Mouse (Mus musculus) thymus, adult 2 months (tissue): ENCODE results near the gene Zfp467.

Source experiments
- CTCF ChIP-seq: fragments of 200-500 bp; IDR thresholded peaks from 2 replicates; pipeline ENCODE4 v1.5.1; 2012; ENCODE audit warnings: mild to moderate bottlenecking, control low read depth, low read length, moderate library complexity, borderline replicate concordance; ENCODE audit not compliant: control insufficient read depth, poor library complexity, insufficient read depth; ENCODE audit errors: extremely low read depth
- POLR2A ChIP-seq: fragments of 200-500 bp; IDR thresholded peaks from 2 replicates; pipeline ENCODE4 v1.6.1; 2012; ENCODE audit warnings: mild to moderate bottlenecking, low read length, control low read depth, moderate library complexity; ENCODE audit not compliant: control insufficient read depth, poor library complexity, insufficient read depth; ENCODE audit errors: extremely low read depth

DNA sequence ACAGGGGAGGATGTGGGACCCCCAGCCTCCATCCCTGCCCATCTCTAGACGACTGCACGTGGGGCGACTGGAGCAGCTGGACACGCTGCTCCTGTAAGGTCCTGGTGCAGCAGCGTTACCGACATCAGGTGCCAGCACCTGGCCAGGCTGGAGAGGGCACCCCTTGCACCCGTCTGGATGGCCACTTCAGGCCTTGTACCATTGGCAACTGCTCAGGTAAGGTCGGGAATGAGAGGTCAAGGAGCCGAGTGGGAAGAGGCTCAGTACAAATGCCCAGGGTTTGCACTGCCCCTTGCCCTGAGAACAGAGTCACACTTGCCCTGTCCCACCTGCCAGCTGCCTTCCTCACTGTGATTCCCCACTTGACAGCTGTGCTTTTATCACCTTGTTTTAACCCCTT, 45.7 kb upstream of the Zfp467 start:
- TF ChIP-seq CTCF (no peak), POLR2A (no peak)
